Mouse (Mus musculus) embryonic facial prominence, embryonic 13.5 days (tissue): ENCODE measurements at regions not wholly inside any gene's neighbourhood (a gene's known extent, or its start where the extent isn't known, plus 50 kb on each side); places are given as distances from the start of the nearest gene placed in this dataset.

Source experiments
- ATAC-seq: fragments of 200-750 bp; cut with Nextera tagmentation; 2 replicates; pipeline ENCODE4 v1.8.0; 2017; ENCODE audit warnings: low read depth; ENCODE audit not compliant: insufficient number of reproducible peaks, insufficient read depth, low FRiP score, low TSS enrichment
- H3K27ac ChIP-seq: fragments of 300-500 bp; sonication (generic); 2 replicates; pipeline ENCODE4 v1.5.1; 2015; ENCODE audit warnings: moderate library complexity, mild to moderate bottlenecking, inconsistent platforms
- H3K27me3 ChIP-seq: fragments of 300-500 bp; sonication (generic); 2 replicates; pipeline ENCODE4 v1.6.1; 2015; ENCODE audit warnings: mild to moderate bottlenecking, inconsistent platforms
- H3K36me3 ChIP-seq: fragments of 300-500 bp; sonication (generic); 2 replicates; pipeline ENCODE4 v1.6.1; 2015; ENCODE audit warnings: mild to moderate bottlenecking, inconsistent platforms
- H3K4me1 ChIP-seq: fragments of 300-500 bp; sonication (generic); 2 replicates; pipeline ENCODE4 v1.6.1; 2015; ENCODE audit warnings: inconsistent platforms
- H3K4me2 ChIP-seq: fragments of 300-500 bp; sonication (generic); 2 replicates; pipeline ENCODE4 v1.6.1; 2015; ENCODE audit warnings: moderate library complexity, mild to moderate bottlenecking, inconsistent platforms
- H3K4me3 ChIP-seq: fragments of 300-500 bp; sonication (generic); 2 replicates; pipeline ENCODE4 v1.5.1; 2015; ENCODE audit warnings: mild to moderate bottlenecking, inconsistent platforms
- H3K9ac ChIP-seq: fragments of 300-500 bp; sonication (generic); 2 replicates; pipeline ENCODE4 v1.6.1; 2015; ENCODE audit warnings: mild to moderate bottlenecking, inconsistent platforms
- H3K9me3 ChIP-seq: fragments of 300-500 bp; sonication (generic); 2 replicates; pipeline ENCODE4 v1.6.1; 2016; ENCODE audit warnings: inconsistent platforms
- WGBS: fragments of 180-500 bp; shearing (Covaris S2); methylation state at CpG from one replicate; pipeline ENCODE4 v1.1.7; 2015; ENCODE audit warnings: mixed read lengths; 5-methylcytosine and 5-hydroxymethylcytosine counted together

GRCm38 (mm10) chr11:109034596-109034995, 109.6 kb downstream of the E030025P04Rik start:
- no peak overlapping the region for H3K4me2 ChIP-seq
- 65% methylated on average over 1 of the region's 1 CpGs for WGBS
- no peaks in the 10 kb centered on the region for H3K9me3 ChIP-seq
- peaks cover 17% of the 10 kb centered on the region for H3K4me1 ChIP-seq
- H3K4me3 ChIP-seq = no peak overlapping the region
- no peak for ATAC-seq
- no peak overlapping the region for H3K27ac ChIP-seq
- H3K36me3 ChIP-seq = no peaks in the 10 kb centered on the region
- H3K9ac ChIP-seq = no peak overlapping the region
- no peaks in the 10 kb centered on the region for H3K27me3 ChIP-seq

DNA sequence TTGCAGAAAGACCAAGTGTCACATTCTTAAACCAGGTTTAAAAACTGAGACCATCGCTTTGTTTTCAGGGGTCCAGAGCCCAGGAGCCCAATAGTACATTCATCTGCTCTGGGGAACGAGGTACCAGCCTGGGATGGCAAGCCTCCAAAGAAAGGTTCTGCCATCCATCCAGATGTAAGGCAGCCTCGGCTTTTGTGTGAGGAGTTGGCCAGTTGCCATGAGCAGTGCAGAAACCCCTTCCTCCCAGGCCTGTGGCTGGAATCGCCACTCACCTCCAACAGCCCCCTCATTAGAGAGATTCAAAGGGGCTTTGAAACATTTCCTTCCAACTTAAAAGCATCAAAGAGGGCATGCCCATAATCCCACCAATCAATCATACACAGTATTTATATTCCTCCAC, 110.1 kb downstream of the E030025P04Rik start:
- H3K4me2 ChIP-seq = no peak overlapping the region
- no peak overlapping the region for H3K4me3 ChIP-seq
- WGBS = 38% methylated on average over 4 of the region's 4 CpGs
- H3K27me3 ChIP-seq = no peaks in the 10 kb centered on the region
- no peak for ATAC-seq
- no peaks in the 10 kb centered on the region for H3K36me3 ChIP-seq
- H3K9ac ChIP-seq = no peak overlapping the region
- H3K9me3 ChIP-seq = no peaks in the 10 kb centered on the region
- H3K4me1 ChIP-seq = peaks cover 11% of the 10 kb centered on the region
- H3K27ac ChIP-seq = no peak overlapping the region

GRCm38 (mm10) chr11:109032729-109033128, 111.4 kb downstream of the E030025P04Rik start:
- no peak for ATAC-seq
- Histone ChIP-seq H3K9ac (no peak overlapping the region), H3K27me3 (no peaks in the 10 kb centered on the region), H3K27ac (no peak overlapping the region), H3K36me3 (no peaks in the 10 kb centered on the region), H3K4me3 (no peak overlapping the region), H3K4me2 (no peak overlapping the region), H3K4me1 (peaks cover 7% of the 10 kb centered on the region), H3K9me3 (no peaks in the 10 kb centered on the region)
- WGBS = 61% methylated on average over 6 of the region's 6 CpGs

DNA sequence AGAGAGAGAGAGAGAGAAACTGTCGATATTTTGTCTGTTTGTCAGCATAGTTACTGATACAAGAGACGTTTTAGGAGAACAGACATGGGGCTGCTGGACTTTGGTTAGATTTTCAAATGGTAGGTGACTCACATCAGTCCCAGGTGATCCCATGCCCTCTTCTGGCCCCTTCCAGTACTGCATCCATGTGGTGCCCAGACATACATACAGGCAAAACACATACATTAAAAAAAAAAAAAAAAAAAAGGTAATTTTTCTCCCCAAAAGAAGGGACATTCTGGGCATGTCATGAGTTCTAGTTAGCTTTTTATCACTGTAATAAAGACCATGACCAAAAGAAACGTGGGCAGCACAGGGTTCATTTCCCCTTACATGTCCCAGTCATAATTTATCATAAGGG, 110.3 kb downstream of the Axin2 start:
- Histone ChIP-seq H3K9me3 (no peaks in the 10 kb centered on the region), H3K9ac (no peak overlapping the region), H3K36me3 (no peaks in the 10 kb centered on the region), H3K4me3 (no peak overlapping the region), H3K27ac (no peak overlapping the region), H3K4me1 (peaks cover 7% of the 10 kb centered on the region), H3K27me3 (no peaks in the 10 kb centered on the region), H3K4me2 (no peak overlapping the region)
- ATAC-seq = no peak
- 25% methylated on average over 3 of the region's 3 CpGs for WGBS

DNA sequence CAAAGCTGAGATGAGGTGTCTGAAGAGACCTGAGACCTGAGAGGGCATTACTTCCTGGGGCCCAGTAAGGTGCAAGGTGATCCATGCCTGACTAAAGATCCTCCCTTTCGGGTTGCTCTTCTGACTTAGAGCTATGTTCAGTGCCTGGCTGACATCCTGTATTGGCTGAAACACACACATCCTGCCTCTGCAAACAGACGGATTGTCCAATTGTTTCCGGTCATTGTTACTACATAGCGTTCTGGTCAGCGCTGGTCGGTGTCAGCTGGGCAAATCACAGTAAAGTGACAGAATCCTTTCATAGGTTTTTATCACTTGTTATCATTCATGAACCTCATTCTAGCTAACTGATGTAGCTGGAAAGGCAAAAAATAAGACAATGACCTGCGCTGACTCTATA, 109.7 kb downstream of the Axin2 start:
- Histone ChIP-seq H3K4me1 (peaks cover 7% of the 10 kb centered on the region), H3K4me3 (no peak overlapping the region), H3K9me3 (no peaks in the 10 kb centered on the region), H3K9ac (no peak overlapping the region), H3K27me3 (no peaks in the 10 kb centered on the region), H3K36me3 (no peaks in the 10 kb centered on the region), H3K4me2 (no peak overlapping the region), H3K27ac (no peak overlapping the region)
- no peak for ATAC-seq
- WGBS = 77% methylated on average over 7 of the region's 7 CpGs

DNA sequence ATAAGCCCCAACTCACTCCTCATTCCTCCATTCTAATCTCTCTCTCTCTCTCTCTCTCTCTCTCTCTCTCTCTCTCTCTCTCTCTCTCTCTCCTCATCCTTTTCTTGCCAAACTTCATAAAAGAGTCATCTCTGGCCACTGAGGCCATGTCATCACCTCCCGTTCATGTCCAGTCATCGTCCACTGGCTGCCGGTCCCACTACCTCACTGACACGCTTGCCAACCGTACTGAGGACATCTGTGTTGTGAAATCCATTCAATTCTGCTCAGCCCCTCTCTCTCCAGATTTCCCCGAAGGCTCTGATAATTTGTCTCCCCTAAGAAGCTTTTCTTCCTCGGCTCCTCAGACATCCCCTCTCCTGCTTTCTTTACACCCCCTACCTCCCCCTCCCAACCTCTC, 94.7 kb downstream of the Axin2 start:
- H3K4me3 ChIP-seq = no peak overlapping the region
- no peaks in the 10 kb centered on the region for H3K27me3 ChIP-seq
- no peaks in the 10 kb centered on the region for H3K9me3 ChIP-seq
- no peak overlapping the region for H3K4me2 ChIP-seq
- no peak for ATAC-seq
- no peak overlapping the region for H3K27ac ChIP-seq
- H3K4me1 ChIP-seq = no peaks in the 10 kb centered on the region
- WGBS = 64% methylated on average over 7 of the region's 7 CpGs
- no peaks in the 10 kb centered on the region for H3K36me3 ChIP-seq
- no peak overlapping the region for H3K9ac ChIP-seq

DNA sequence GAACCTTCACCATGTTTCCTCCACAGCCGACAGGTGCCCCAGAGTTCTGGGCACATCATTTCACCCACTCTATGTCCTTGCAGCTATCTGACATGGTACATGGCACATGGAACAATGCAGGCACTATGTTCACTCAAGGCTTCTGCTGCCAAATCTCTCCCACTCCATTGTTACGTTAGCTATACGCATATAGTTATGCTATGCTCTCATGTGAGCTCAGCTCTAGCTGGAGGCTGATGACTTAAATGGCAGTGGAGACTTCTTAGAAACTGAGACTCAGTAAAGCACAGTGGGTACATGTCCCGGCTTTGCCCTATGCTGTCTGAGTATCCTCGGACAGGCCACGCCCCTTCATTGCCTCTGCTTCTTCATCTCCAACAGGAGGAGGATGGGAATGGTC, 91.0 kb downstream of the Axin2 start:
- H3K4me1 ChIP-seq = no peaks in the 10 kb centered on the region
- H3K9ac ChIP-seq = no peak overlapping the region
- H3K9me3 ChIP-seq = no peaks in the 10 kb centered on the region
- WGBS = 90% methylated on average over 6 of the region's 6 CpGs
- no peaks in the 10 kb centered on the region for H3K27me3 ChIP-seq
- H3K4me2 ChIP-seq = no peak overlapping the region
- no peak overlapping the region for H3K4me3 ChIP-seq
- H3K36me3 ChIP-seq = no peaks in the 10 kb centered on the region
- H3K27ac ChIP-seq = no peak overlapping the region
- ATAC-seq = no peak

DNA sequence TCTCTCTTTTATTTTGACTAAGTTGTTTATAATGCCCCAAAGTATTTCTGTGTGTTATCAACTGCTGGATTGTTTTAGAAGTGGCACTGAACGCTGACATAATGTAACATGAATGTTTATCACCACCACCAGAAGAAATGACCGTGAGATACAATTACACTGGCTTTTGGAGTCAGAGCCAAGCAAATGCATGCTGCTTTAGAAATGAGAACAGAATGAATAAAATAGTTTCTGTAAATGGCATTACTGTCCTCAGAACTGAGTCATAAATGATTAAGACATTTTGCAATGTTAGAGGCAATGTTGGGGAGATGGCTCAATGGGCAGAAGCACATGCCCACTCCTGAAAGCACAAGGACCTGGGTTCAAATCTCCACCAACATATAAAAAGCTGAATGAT, 88.7 kb downstream of the Axin2 start:
- Histone ChIP-seq H3K9me3 (no peaks in the 10 kb centered on the region), H3K27ac (no peak overlapping the region), H3K36me3 (no peaks in the 10 kb centered on the region), H3K4me2 (no peak overlapping the region), H3K9ac (no peak overlapping the region), H3K4me3 (no peak overlapping the region), H3K27me3 (no peaks in the 10 kb centered on the region), H3K4me1 (no peaks in the 10 kb centered on the region)
- ATAC-seq = no peak
- WGBS = 50% methylated on average over 2 of the region's 2 CpGs

DNA sequence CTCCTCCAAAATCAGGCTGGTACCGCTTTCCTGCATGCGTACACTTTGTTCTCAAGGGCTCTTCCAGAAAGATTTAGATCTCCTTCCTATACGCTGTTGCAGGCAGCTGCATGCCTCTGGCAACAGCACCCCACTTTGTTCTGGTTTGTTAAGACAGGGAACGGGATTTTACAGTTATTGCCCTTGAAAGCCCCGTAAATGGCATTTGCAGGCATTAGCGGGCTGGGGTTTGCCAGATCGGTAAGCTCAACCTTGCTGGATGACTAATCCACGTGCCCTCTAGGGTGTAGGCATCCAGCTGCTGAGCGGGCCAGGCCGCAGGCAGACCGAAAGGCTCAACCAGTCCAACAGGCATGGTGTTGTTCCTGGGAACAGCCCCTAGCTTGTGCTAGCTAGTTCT, 85.5 kb downstream of the Axin2 start:
- Histone ChIP-seq H3K9me3 (peaks cover 11% of the 10 kb centered on the region), H3K27ac (no peak overlapping the region), H3K36me3 (no peaks in the 10 kb centered on the region), H3K4me2 (no peak overlapping the region), H3K27me3 (no peaks in the 10 kb centered on the region), H3K4me1 (no peaks in the 10 kb centered on the region), H3K9ac (no peak overlapping the region), H3K4me3 (no peak overlapping the region)
- no peak for ATAC-seq
- 73% methylated on average over 11 of the region's 11 CpGs for WGBS
